Mouse (Mus musculus) layer of hippocampus, postnatal 36 days (tissue): ENCODE data around the gene Cplx1. TPM values are rescaled to one million over a fixed set of nuclear protein-coding genes. Genes with fewer than 3 reads are reported as not detected.

ENCODE experiments used
- DNase-seq, 2 experiments: peaks; one replicate each; pipeline ENCODE4 v3.0.0; 2022
- total RNA-seq, 2 experiments: library from RNA; stranded (reverse); gene quantifications; 2 replicates each; pipeline ENCODE4 v1.2.3; 2021

Gene Cplx1
- 100 to 1,000 TPM; 523 to 559 TPM for total RNA-seq

DNA sequence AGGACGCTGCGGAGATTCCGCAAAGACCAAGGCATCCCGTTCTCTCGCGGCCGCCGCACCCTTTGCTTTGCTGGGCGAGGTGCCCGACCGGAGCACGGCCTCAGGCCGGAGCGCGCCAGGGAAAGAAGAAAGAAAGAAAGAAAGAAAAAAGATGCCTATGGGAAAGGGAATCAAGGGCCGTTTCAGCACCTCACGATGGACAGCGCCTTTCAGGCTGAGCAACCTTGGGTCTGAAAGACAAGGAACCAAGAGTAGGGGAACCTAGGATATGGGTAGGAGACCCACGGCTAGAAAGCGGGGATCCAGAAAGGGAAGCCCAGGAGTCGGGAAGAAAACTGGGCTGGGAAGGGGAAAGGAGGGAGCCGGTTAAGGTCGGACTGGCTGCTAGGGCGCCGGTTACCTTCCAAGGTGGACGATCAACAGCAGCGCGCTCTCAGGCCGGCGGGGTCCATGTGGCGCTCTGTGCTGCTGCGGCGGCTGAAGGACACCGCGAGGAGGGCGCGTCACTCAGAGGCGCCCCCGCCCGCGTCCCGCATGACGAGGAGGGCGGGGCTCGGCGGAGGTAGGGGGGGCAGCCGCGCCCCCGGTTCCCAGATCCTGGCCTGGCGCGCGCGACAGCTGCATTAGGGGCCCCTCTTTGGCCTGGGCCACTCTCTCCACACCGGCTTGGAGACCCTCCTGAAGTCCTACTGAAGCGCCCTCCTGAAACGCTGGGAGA, at the start of gene Cplx1:
Gene Cplx1 (minus strand): TSS at position 536 of the 718 bp plus-strand sequence.
- DNase-seq: peak; percentile 73 to 74

DNA sequence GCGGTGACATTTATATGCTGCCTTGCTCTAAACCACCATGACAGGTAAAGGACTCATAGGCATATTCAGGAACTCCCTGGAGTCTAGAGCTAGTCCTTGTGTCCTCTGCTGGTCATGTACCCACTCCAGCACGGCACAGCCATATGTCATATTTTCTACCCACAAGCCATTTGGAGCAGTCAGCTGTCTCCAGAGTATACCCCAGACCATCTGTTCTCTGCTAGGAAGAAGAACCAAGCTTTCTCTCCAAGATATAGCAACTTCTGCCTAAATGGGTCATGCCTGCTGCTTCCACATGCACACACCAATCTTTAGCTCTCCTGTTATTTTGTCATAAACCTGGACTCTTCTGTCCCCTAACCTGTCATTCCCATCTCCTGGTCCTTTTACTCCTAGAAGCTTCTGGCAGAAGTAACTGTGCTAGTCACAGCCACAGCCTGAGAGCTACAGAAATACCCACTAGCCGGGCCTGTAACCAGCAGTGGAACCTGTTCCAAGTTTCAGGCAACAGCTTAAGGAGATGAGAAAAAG, 31.6 kb upstream of the Cplx1 start:
- DNase-seq: peak; percentile 45 to 55

DNA sequence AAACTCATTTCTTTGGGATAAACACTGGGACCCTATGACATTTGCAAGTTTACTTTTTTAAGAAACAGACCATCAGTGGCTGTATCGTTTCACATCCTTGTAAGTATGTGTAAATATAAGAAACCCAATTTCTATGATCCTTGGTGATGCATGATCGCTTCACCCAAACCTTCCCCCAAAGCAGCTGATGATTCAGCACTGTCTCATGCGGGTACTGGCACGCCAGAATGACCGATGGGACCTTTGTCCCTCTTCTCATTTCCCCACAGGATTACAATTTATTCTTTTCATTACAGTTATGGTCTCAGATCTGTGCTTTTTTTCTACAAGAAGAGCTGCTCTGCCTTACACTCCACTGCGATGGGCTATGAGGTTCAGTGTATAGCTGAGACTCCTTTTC, 23.2 kb upstream of the Cplx1 start:
- no peak for DNase-seq

DNA sequence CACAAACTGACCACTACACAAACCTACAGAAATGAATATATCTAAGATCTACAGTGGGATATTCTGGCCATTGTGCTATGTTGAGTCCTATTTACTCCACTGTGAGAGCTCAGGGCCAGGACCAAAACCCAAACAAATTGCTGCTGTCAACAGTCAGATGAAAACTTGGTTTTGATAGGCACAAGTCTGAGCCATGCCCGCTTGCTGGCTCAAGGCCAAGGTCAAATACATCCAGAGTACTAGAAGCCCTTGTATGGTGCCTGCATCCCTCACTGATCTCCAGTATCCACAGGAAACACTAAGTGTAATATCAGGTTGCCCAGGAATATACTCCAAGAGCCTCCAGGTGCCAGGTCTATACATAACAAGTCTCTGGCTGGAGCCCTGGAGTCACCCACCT, 21.2 kb upstream of the Cplx1 start:
- DNase-seq: no peak

DNA sequence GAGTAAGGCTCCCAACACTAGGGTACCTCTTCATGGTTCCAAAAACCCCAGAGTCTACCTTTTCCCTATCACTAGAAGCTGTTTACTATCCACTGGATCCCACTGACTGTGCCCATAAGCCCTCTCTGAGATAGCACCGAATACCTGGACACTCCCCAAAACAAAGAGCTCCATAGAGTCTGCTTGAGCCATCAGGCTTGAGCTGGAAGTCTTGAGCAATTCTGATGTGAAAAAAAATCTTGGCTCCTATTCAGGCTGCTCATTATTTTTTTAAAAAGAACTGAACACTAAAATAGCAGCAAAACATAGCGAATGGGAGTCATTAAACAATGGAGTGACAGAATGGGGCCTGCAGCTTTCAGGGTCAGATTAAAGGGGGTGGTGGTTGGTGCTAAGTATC, 17.3 kb upstream of the Cplx1 start:
- DNase-seq: no peak

DNA sequence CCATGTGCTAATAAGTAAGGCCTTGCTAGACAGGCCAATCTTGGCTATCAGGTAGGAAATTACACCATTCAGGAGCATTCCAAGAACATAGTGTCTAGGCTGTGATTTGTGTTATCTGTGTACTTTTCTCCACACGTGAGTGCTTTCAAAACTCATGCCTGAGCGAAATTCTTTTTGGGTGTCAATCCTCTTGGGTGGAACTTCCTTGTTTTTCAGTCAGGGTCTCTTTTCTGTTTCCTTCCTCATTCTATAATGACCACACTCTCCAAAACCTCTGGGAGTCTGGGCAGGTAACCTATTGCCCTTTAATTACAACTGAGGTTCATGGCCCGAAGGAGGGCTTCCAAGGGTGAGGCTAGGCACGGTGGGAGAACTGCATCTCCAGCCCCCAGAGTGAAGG, 16.7 kb upstream of the Cplx1 start:
- DNase-seq: no peak

DNA sequence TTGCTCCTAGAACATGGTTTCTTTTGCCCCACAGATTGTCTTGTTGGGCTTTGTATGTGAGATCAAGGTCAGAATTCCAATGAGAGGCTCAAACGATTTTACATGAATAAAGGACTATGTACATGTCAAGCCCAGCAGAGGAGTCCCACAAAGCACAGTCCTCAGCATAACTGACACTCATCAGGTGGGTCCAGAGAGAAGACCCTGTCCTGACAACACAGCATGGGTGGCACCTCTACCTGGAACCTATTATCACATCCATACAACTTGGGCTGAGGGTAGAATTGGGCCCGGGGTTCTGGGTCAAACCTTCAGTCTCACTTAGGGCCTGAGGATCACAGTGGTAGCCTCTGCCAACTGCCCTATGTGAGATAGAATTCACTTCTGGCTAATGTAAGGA, 15.6 kb upstream of the Cplx1 start:
- no peak for DNase-seq

DNA sequence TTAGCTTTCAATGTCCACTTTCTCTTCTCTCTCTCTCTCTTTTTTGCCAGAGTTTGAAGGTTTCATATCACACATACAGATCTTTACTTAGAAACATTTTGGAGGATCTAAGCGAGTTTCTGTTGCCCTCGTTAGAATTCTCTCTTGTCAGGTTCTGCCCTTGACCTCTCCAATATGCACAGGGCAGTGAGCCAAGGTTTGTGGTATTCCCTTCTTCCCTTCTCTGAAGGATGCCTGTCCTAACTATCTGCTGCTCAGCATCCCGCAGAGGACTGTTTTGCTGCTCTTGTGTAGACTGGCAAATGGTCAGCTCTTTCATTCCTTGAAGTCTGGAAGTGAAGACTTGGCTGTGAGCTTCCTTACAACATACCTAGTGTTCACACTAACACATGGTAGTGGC, 14.5 kb upstream of the Cplx1 start:
- no peak for DNase-seq

DNA sequence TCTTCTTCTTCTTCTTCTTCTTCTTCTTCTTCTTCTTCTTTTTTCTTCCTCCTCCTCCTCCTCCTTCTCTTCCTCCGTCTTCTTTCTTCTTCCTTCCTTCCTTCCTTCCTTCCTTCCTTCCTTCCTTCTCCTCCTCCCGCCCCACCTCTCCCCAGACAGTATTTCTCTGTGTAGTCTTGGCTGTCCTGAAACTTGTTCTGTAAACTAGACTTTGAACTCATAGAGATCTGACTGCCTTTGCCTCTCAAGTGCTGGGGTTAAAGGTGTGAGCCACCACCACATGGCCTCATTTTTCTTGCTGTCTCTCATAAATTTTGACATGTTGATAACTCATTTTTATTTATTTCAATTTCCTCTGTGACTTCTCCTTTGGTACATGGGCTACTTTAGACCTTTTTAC, 12.7 kb upstream of the Cplx1 start:
- no peak for DNase-seq

DNA sequence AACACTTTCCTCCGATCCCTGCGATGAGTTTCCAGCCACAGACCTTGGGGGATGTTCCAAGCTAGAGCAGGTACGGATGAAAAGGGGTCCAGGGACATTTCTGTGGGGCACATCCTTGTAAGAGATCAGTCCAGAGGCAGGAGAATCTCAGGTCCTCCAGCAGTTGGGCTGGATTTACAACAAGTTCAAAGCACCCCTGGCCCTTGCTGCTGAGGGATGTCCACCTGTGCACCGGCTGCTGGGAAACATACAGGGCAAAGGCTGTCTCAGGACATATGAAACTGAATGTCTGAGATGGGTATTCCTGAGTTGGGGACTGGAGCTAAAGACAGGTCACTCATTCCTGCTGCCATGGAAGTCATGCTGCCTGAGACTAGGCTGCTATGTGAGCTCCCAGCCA, 7.2 kb upstream of the Cplx1 start:
- no peak for DNase-seq

DNA sequence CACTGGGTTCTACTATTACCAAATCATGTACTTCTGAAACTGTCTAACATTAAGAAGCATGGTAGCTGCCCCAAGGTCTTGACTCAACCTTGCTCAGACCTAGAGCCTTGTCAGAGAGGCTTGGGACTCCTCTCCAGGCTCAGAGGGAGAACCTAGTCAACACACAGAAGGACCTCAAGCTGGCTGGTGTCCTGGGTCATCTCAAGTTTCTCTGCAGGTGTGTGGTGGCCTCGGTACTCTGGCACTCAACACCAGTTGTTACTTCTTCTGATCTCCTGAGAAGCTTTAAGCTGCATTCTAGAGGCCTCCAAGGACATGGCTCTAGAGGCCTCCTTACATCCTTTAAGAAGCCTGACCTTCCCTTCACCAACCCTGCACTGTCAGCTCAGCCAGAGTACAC, 4.2 kb upstream of the Cplx1 start:
- DNase-seq: no peak

DNA sequence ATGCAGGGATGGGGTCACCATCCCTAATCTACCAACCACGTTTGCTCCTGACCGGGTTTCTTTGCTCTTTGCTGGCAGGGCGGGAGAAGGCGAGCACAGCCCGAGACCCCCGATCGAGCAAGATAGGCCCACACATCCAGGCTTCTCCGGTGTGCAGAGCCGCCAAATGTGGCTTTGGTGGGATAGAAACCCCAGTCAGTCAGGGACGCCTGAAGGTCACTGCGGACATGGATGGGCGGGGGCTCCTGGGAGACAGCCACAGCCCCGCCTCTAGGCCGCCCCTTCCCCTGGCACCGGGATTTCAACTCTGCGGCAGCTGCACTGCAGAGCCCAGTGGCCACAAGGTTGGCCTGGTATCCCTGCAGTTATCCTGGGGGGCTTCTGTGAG, 377 bp upstream of the Cplx1 start:
- DNase-seq: peak in 1 of 2 experiments; percentile 20

DNA sequence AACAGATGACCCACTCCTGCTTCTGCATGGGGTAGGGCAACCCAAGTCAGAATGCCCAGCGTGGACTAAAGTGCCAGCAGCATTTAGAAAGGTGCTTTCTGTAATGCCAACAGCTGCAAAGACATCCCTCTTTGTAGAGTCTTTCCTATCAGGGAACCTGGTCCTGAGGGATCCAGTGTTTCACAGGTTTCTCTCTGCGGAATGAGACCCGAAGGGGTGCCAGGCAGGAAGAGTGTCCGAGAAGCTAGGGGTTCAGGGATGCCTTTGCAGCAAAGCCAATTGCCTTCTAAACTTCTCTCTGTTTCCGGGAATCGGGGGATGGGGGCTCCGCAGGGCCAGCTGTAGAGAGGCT, 711 bp downstream of the Cplx1 start:
- DNase-seq: no peak

DNA sequence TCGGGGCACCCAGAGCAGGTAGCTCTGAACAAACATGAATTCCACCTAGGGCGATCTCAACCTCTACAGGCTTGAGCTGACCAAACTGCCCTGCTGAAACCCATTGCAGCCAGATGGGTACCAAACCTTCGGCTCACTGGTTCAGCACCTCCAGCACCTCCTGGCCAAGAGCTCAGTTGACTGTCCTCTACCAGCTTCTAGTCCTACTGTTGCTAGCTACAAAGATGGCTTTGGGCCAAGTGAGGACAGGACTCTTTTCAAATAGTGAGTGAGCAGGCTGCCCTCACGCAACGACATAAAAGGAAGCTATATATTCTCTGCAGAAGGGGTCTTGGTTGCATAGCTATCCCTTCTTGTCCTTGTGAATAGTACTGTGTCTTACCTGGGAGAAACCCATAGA, 2.2 kb downstream of the Cplx1 start:
- no peak for DNase-seq

DNA sequence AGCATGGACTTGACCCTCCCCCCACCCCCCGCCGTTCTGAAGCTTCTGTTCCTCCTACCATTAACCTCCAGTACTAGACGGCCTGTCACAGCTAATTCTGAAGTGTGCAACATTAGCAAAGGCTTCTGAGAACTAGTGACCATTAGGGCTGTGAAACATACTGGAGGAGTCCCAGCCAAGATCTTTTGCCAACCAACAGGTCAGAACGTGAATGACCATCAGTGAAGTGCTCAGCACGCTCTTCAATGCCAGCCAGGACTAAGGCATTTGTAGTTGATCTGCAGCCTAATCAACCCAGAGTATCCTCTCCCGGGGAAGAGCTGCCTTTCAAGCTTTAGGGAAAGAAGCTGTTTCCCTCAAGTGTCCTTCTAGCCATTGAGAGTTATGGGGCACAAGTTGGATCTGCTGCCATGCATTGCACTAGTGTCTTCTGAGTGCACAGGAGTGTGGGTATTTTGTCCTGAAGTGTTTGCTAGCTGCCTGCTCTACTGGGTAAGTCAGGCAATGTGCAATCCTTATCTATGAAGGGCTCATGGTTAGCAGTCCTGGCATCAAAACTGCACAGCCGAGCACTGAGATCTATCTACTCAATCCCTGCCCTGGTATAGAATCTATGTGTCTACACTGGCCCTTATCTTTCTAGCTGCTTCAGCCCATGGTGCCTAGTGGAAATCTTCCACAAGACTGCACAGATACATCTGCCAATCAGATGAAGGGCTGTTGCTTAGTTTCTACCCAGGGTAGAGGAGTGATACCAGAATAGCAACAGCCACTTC, 6.1 kb downstream of the Cplx1 start:
- DNase-seq: no peak

DNA sequence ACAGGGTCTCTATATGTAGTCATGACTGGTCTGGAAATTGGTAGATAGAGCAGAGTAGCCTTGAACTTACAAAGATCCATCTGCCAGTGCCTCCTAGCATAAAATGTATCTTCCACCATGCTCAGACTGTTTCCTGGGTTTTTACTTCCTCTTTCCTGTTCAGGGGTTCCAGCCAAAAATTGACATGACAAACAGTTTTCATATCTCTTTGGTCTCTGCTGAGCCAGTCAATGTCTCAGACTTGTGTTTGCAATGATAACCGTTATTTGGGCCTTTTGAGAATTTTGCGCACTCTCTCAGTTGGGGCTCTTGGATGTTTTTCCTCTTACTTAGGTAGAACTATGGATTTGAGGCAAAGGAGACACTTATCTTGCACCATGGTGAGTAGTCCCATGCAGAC, 15.6 kb downstream of the Cplx1 start:
- no peak for DNase-seq

DNA sequence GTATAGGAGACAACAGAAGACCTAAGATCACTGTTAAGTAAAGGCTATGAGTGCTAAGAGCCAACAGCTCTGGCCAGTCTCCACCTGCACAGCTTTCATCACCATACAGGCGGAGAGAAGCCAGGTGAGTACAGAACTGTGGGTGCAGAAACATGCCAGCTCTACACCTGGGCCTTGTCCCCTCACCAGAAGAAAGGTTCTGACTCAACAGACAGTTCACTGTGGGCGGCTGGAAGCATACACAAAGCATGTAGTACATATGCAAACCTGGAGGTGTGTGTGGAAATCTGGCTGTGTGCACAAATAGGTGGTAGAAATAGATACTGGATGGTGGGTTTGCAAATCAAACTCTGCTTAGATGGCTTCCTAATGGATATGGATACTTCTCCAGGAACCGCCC, 27.2 kb downstream of the Cplx1 start:
- no peak for DNase-seq

DNA sequence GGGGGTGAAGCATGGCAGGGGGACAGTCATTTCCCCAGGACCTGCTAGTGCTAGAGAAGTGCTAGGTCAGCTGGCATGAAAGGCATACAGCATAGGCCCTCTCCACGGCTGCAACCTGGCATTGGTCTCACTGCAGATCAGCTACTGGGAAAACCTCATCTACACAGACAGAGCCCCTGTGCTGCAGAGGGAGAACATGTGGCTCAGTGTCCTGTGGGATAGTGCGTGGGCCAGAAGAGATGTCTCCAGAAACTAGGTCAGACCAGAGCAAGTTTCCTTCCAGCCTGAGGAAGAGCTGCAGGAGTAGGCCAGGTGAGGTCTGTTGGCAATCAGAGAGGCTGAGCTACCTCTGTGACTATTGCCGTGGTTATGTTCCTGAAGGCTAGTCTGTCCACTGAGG, 27.9 kb downstream of the Cplx1 start:
- no peak for DNase-seq

DNA sequence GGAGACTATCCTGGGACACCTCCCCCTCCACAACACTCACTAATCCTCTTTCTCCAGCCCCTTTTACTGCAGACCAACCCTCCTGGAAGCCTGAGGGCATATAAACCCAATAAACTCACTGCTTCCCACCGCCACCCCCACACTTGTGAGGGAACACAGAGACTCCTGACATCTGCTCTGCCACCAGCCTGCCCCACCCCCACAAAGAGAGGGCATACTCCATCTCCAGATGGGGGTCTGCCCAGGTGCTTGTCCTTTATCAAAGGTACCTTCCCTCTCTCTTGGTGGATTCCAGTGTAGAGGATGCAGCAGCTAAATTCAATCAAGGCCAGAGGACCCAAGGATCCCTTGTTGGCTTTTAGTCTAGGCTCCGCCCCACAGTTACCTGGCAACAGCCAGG, 28.8 kb downstream of the Cplx1 start:
- peak in 1 of 2 experiments; percentile 18 for DNase-seq

DNA sequence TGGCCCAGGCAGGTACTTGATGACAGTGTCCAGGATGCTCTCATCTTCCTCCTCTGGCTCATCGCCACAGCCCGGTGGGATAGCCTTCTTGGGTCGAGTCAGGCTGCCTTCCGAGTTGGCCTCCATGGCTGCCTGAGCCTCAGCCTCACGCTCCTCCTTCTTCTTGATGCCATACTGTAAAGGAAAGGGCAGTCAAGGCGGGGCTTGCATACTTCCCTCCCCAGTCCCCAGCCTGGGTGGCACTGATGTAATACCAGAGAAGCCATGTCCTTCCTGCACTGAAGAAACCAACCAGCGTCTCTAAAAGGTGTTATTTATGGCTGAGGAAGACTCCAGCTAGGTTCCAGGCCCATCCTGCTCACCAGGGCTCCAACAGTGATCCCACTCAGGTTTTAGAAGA, 29.7 kb downstream of the Cplx1 start:
- DNase-seq: no peak

DNA sequence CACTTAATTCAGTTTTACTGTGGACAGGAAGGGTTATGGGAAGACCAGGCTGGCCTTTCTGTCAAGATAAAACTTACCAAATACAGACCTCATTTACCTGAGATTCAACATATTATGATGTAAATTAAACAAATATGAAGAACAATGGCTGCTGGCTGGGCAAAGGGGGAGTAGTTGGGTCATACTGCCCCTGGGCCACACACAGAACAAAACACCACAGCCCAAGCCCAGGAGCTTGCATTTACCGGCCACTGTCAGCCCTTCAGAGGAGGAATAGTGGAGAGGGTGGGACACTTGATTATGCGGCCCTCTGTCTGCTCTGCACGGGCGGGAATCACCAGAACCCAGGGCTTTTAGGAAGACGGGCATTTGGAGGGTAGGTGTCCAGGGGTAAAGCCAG, 30.9 kb downstream of the Cplx1 start:
- DNase-seq: no peak

DNA sequence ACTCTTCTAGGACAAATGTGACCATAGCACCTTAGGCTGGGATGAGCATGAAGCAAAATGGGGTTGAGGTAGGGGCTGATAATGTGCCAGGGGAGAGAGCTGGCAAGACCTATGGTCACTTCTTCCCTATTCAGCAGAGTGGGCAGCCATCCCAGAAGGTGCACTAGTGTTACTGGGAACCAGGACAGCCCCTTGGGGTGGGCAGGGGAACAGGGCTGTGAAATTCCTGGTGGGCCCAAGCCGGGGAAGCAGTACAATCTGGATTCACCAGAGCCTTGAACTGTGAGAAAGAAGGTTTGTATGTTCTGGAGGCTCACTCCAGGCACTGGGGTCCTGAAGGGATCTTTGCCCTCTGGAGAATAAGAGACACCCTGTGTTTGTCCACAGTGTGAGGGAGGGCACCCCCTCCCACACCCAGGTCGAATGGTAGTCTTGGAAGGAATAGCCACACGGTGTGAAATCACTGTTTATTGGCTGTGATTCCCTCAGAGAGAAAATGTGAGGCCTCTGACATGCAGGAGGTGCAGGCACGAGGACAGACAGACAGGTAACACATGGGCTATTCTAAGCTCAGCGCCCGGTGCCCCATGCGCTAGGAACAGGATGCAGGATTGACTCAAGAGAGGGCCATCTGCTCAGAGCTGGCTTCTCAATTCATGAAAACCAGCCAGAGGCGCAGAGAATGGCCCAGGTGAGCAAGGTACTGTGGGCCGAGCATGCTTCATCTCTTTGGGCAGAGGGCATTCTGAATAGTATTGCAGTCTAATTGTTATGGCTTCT, 31.5 kb downstream of the Cplx1 start:
- DNase-seq: no peak

DNA sequence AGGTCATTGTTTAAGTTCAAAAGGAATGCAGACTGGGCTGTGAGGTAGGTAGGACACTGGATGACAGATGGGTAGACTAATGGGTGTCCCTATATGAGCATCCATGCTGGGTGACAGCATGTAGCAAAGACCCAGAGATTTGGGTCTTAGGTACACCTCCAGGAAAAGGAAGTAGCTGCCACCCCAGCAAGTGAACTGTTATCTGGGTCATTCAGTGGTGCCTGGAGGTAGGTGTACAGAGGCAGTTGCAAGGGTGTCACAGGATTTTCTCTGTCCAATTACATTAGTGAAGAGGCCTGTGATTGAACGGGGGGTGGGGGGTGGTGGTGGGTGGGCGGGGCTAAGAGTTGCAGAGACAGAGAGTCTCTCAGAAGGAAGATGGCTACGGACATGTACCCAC, 33.2 kb downstream of the Cplx1 start:
- no peak for DNase-seq
